Mouse (Mus musculus): ENCODE data around the gene Hist1h3e.

Hist1h3e gene

GRCm38 (mm10) chr13:23561883-23562659 is at the start of gene Hist1h3e:
Gene Hist1h3e, minus strand, starts transcription at chr13:23562369.
- peak; percentile 99 for DNase-seq (ENCODE audit: low read depth, low spot score)

GRCm38 (mm10) chr13:23611638-23612037 is 49.5 kb upstream of the Hist1h3e start:
- DNase-seq (ENCODE audit: low read depth, low spot score): no peak

GRCm38 (mm10) chr13:23610393-23610792 is 48.2 kb upstream of the Hist1h3e start:
- DNase-seq (ENCODE audit: low read depth, low spot score): peak; percentile 29

- no peak for DNase-seq (ENCODE audit: low read depth, low spot score)
Measured at GRCm38 (mm10) chr13:23609844-23610243, 47.7 kb upstream of the Hist1h3e start.

- DNase-seq (ENCODE audit: low read depth, low spot score): no peak
Measured at GRCm38 (mm10) chr13:23609209-23609608, 47.0 kb upstream of the Hist1h3e start.

- DNase-seq (ENCODE audit: low read depth, low spot score): no peak
Measured at GRCm38 (mm10) chr13:23605052-23605451, 42.9 kb upstream of the Hist1h3e start.

- DNase-seq (ENCODE audit: low read depth, low spot score): no peak
Measured at GRCm38 (mm10) chr13:23604452-23604851, 42.3 kb upstream of the Hist1h3e start.

GRCm38 (mm10) chr13:23603182-23603699 is 41.1 kb upstream of the Hist1h3e start:
- no peak for DNase-seq (ENCODE audit: low read depth, low spot score)

GRCm38 (mm10) chr13:23597957-23598356 is 35.8 kb upstream of the Hist1h3e start:
- DNase-seq (ENCODE audit: low read depth, low spot score): peak; percentile 79

- DNase-seq (ENCODE audit: low read depth, low spot score): peak; percentile 77
Measured at GRCm38 (mm10) chr13:23595622-23596372, 33.6 kb upstream of the Hist1h3e start.

GRCm38 (mm10) chr13:23595185-23595584 is 33.0 kb upstream of the Hist1h3e start:
- peak; percentile 38 for DNase-seq (ENCODE audit: low read depth, low spot score)

- DNase-seq (ENCODE audit: low read depth, low spot score): no peak
Measured at GRCm38 (mm10) chr13:23593051-23593770, 31.0 kb upstream of the Hist1h3e start.

GRCm38 (mm10) chr13:23592614-23593013 is 30.4 kb upstream of the Hist1h3e start:
- DNase-seq (ENCODE audit: low read depth, low spot score): no peak

- DNase-seq (ENCODE audit: low read depth, low spot score): peak; percentile 58
Measured at GRCm38 (mm10) chr13:23591886-23592285, 29.7 kb upstream of the Hist1h3e start.

- no peak for DNase-seq (ENCODE audit: low read depth, low spot score)
Measured at GRCm38 (mm10) chr13:23591206-23591605, 29.0 kb upstream of the Hist1h3e start.

- DNase-seq (ENCODE audit: low read depth, low spot score): no peak
Measured at GRCm38 (mm10) chr13:23586940-23587225, 24.7 kb upstream of the Hist1h3e start.

- DNase-seq (ENCODE audit: low read depth, low spot score): peak; percentile 89
Measured at GRCm38 (mm10) chr13:23586099-23586939, 24.1 kb upstream of the Hist1h3e start.

- peak; percentile 96 for DNase-seq (ENCODE audit: low read depth, low spot score)
Measured at GRCm38 (mm10) chr13:23585442-23586098, 23.4 kb upstream of the Hist1h3e start.

GRCm38 (mm10) chr13:23585029-23585441 is 22.9 kb upstream of the Hist1h3e start:
- peak; percentile 88 for DNase-seq (ENCODE audit: low read depth, low spot score)

- DNase-seq (ENCODE audit: low read depth, low spot score): peak; percentile 54
Measured at GRCm38 (mm10) chr13:23584331-23584730, 22.2 kb upstream of the Hist1h3e start.

All from ES-CJ7 (cell line).